Mouse (Mus musculus): ENCODE results near the gene Mamdc2. TPM values are rescaled to one million over a fixed set of nuclear protein-coding genes. Genes with fewer than 3 reads are reported as not detected.

Mamdc2 gene
- polyA plus RNA-seq (2012; rRNA removed) = 3.6 and 6.0 TPM in 2 replicates

GRCm38 (mm10) chr19:23447988-23448497, at the start of gene Mamdc2:
Mamdc2 (minus strand) TSS chr19:23448442.

GRCm38 (mm10) chr19:23273355-23274053, 174.7 kb downstream of the Mamdc2 start, which contains the start of gene Smc5:
Smc5 (minus strand) TSS chr19:23273897.

Other genes starting within 250 kb of the Mamdc2 start
- 0.09 and 0.45 TPM in 2 replicates for gene Smc5, start 174.5 kb downstream of the Mamdc2 start, polyA plus RNA-seq (2012; rRNA removed)
- gene 1700028P14Rik, start 204.4 kb upstream of the Mamdc2 start, polyA plus RNA-seq (2012; rRNA removed) = not detected in 2 replicates
- 0.25 and 0.51 TPM in 2 replicates for gene Ptar1, start 239.0 kb upstream of the Mamdc2 start, polyA plus RNA-seq (2012; rRNA removed)